Comparison of ENCODE assay signal across 13 mouse cellular contexts in the genomic region with DNA sequence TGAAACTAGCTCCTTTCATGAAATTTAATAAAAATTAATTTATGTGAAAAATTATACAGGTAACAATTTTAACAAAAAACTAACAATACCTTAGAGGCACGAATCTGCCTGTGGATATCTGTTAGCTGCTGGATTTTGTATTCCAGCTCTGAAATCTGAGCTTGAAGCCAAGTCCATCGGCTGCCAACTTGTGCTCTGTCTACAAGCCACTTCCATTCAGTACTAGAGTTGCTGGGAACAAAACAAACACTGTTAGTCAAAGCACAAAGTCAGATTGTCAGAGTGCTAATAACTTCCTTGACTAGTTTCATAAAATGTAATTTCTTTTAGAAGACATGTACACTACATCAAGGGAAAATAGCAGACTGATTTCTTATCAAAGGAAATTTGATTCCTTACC. TPM values are rescaled to one million over a fixed set of nuclear protein-coding genes. Genes with fewer than 3 reads are reported as not detected.
DNase-seq lines count a peak whose midpoint lies in the region; ATAC-seq and TF ChIP-seq lines count a peak whose summit lies in the region.
"Had no signal": no experiment of that assay in that cellular context is flagged by ENCODE, and none has a peak within 500 bp of the region (broad histone marks: within the 10 kb centered on the region; RNA-seq: fewer than 3 reads in every experiment).

No protein-coding gene starts in this region.

- no peaks in the 10 kb centered on the region for H3K27me3 ChIP-seq in liver, adult 2 months (ENCODE audit: control insufficient read depth, insufficient read depth, low read length)
- H3K27me3 ChIP-seq in lung, postnatal 0 days (replicated peaks; ENCODE audit: insufficient read depth, low read length): no peaks in the 10 kb centered on the region
- H3K27me3 ChIP-seq: limb, embryonic 12.5 days had no signal

- no peak overlapping the region for H3K4me2 ChIP-seq in lung, postnatal 0 days (replicated peaks; ENCODE audit: low read depth, low read length)
- H3K4me2 ChIP-seq: limb, embryonic 12.5 days had no signal

- no peak for TF ChIP-seq EP300 in lung, postnatal 0 days (IDR thresholded peaks at IDR 0.05)

- H3K4me1 ChIP-seq in liver, adult 2 months (ENCODE audit: control insufficient read depth, insufficient read depth, low read length): no peaks in the 10 kb centered on the region
- no peaks in the 10 kb centered on the region for H3K4me1 ChIP-seq in lung, postnatal 0 days (ENCODE audit: insufficient read depth, low read depth, low read length)
- H3K4me1 ChIP-seq: forebrain, embryonic 10.5 days had no signal

- H3K27ac ChIP-seq in liver, adult 2 months (replicated peaks; ENCODE audit: insufficient read depth, low read depth, low read length): no peak overlapping the region
- H3K27ac ChIP-seq in lung, postnatal 0 days (ENCODE audit: low read length): no peak overlapping the region
- H3K27ac ChIP-seq: forebrain, embryonic 10.5 days; limb, embryonic 12.5 days; macrophage had no signal

- peaks cover 5% of the 10 kb centered on the region for H3K36me3 ChIP-seq in liver, adult 2 months (ENCODE audit: control insufficient read depth, insufficient read depth, low read length)
- H3K36me3 ChIP-seq in lung, postnatal 0 days (ENCODE audit: insufficient read depth, low read length): no peaks in the 10 kb centered on the region

- WGBS in liver, adult 2 months: 19% methylated on average over 2 of the region's 2 CpGs
- WGBS in lung, postnatal 0 days: 47% methylated on average over 2 of the region's 2 CpGs

- no peaks in the 10 kb centered on the region for H3K79me2 ChIP-seq in liver, adult 2 months (ENCODE audit: control insufficient read depth, insufficient read depth, low read length)

- no peak overlapping the region for H3K4me3 ChIP-seq in liver, adult 2 months (ENCODE audit: insufficient read depth, low read depth, low read length)
- H3K4me3 ChIP-seq in lung, postnatal 0 days (ENCODE audit: low read depth, low read length): no peak overlapping the region
- H3K4me3 ChIP-seq: forebrain, embryonic 10.5 days; limb, embryonic 12.5 days; myocyte had no signal

- no peaks in the 10 kb centered on the region for H3K9me3 ChIP-seq in lung, postnatal 0 days (ENCODE audit: low read length)
- H3K9me3 ChIP-seq: forebrain, embryonic 10.5 days; limb, embryonic 12.5 days had no signal

- ATAC-seq in frontal cortex, adult (ENCODE audit: low TSS enrichment): 0 out of 2 replicates have a peak, but pooled peaks have one; percentile 41
- no peak for ATAC-seq in lung, postnatal 0 days
- ATAC-seq: intestine, embryonic 16.5 days had no signal

- no peak for TF ChIP-seq POLR2A in liver, adult 2 months (IDR thresholded peaks at IDR 0.05; ENCODE audit: extremely low read depth, insufficient read depth, low read length)

- no peak for TF ChIP-seq CTCF in liver, adult 2 months (IDR thresholded peaks at IDR 0.05; ENCODE audit: low read depth, low read length)
- TF ChIP-seq CTCF in lung, postnatal 0 days (IDR thresholded peaks at IDR 0.05): no peak

- DNase-seq in frontal cortex, postnatal 14 days (ENCODE audit: low spot score in 2 of 2): no peak
- DNase-seq in liver, adult 2 months (ENCODE audit: extremely low read depth, low read depth, low spot score): peak; percentile 81
- DNase-seq in liver: no peak
- DNase-seq in heart, adult 8-10 months (ENCODE audit: low spot score): peak; percentile 38
- peak; percentile 30 for DNase-seq in lung, postnatal 0 days (ENCODE audit: low spot score)
- DNase-seq in kidney, postnatal 10 days: no peak
- no peak for DNase-seq in adrenal gland, postnatal 4 days (ENCODE audit: low spot score in 2 of 2)

- H3K9ac ChIP-seq in liver, adult 2 months (ENCODE audit: low read depth, low read length): no peak overlapping the region
- H3K9ac ChIP-seq in lung, postnatal 0 days (replicated peaks; ENCODE audit: low read depth): no peak overlapping the region
- H3K9ac ChIP-seq: limb, embryonic 12.5 days had no signal

RNA-seq across cellular contexts. Expression of gene Kansl1l, which starts 39.5 kb away (rescaled TPM):
- 18.5 and 18.9 TPM in 2 replicates for total RNA-seq in liver, adult 2 months (2014; rRNA removed)
- polyA plus RNA-seq in liver, adult 2 months (2012; rRNA removed): 1.6 TPM in 2 replicates
- total RNA-seq in heart, adult 8-10 months (2022): 10 to 100 TPM; 22.2 to 24.7 (median 24.2) TPM
- polyA plus RNA-seq in lung, postnatal 0 days (2015; fragmentation: Nextera tagmentation; extraction: Ambion mirVana): 11.2 and 13.1 TPM in 2 replicates
- 10 to 100 TPM; 25.4 to 26.1 TPM for total RNA-seq in adrenal gland, postnatal 4 days (2021)

Comparison
In these comparisons a context has a peak if more than half of its experiments do, and no peak if none do; other contexts are left out.
1. DNase-seq: peak in liver, adult 2 months (single experiment), heart, adult 8-10 months (single experiment) and lung, postnatal 0 days (single experiment); none in frontal cortex, postnatal 14 days (0 of 2), liver (single experiment), kidney, postnatal 10 days (single experiment) and adrenal gland, postnatal 4 days (0 of 2).